Mouse (Mus musculus) heart, postnatal 4 days (tissue): ENCODE data around the gene Fdxacb1. TPM values are rescaled to one million over a fixed set of nuclear protein-coding genes. Genes with fewer than 3 reads are reported as not detected.

Experiments used
- DNase-seq: peaks from one replicate; pipeline ENCODE4 v3.0.0; 2021
- total RNA-seq, 2 experiments: library from RNA; stranded (reverse); gene quantifications; 2 replicates each; pipeline ENCODE4 v1.2.3; 2021

Fdxacb1 gene
- total RNA-seq, 2 experiments from 2014 or later = 6.0 to 7.1 TPM

GRCm38 (mm10) chr9:50750706-50751105 is 17.3 kb upstream of the Fdxacb1 start:
- peak; percentile 38 for DNase-seq

DNA sequence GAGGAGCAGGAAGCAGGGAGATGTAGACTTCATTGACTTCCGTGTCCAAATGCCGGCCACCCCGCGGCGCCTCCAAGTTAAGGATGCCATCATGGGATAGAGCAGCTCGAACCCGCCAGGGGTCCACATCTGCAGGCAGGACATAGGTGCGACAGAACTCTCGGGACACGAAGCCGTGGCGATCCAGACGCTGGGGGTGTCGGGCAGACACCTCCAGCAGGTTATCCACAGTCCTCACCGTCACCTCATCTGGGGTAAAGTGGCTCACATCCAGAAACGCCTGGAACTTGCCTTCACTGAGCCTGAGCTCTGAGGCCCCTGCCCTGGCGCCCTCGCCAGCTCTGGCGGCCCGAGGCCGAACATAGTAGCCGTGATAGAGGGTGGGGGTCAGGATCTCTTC is 16.7 kb upstream of the Fdxacb1 start, which contains the start of gene Cryab:
Gene Cryab, plus strand, starts transcription at position 3 of the 400 bp plus-strand sequence.
- peak; percentile 35 for DNase-seq

DNA sequence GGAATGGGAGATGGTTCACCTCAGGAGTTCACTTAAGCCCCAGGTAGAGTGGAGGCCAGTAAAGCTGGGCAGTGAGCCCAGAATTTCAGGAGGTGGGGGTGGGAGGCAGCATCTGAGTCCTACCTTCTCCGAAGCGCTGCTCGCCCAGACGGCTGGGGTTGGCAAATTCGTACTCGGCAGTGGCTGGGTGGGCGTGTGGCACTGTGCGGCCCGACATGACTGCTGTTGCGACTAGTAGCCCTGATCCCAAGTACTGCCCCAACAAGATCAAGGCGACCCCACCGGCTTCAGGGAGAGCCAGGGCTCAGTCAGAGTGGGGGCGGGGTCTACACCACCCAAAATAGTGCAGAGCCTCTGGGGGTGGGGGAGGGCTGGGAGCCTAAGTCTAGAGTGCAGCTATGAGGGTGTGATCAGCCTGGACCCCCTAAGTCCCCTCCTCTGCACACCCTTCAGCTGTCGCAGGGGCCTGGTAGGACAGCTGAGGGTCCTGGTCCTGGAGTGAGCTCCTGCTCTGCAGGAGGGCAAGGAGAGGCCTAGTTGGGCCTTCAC is 15.9 kb upstream of the Fdxacb1 start, which contains the start of gene Hspb2:
Gene Hspb2, minus strand, starts transcription at position 301 of the 549 bp plus-strand sequence.
- peak; percentile 80 for DNase-seq

- peak; percentile 93 for DNase-seq
Observed at GRCm38 (mm10) chr9:50752784-50753615, 15.0 kb upstream of the Fdxacb1 start.

DNA sequence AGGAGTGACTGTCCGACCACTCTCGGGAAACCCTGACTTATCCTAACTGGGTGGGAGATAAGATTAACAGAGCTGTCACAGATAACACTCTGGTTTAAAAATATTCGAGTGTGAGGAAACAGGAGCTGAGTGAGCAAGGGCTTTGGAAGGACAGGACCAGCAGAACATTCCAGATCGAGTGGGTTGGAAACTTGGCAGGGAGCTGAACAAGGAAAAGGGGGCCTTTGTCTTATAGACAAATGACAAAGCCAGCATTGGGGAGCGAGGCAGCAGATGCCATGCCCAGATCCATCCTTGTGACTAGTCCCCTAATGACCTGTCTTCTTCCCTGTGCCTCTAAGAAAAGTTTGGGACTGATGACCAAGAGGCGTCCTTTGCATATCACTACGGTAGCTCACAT is 14.1 kb upstream of the Fdxacb1 start:
- peak; percentile 33 for DNase-seq

- DNase-seq = no peak
Observed at GRCm38 (mm10) chr9:50756711-50757110, 11.3 kb upstream of the Fdxacb1 start.

DNA sequence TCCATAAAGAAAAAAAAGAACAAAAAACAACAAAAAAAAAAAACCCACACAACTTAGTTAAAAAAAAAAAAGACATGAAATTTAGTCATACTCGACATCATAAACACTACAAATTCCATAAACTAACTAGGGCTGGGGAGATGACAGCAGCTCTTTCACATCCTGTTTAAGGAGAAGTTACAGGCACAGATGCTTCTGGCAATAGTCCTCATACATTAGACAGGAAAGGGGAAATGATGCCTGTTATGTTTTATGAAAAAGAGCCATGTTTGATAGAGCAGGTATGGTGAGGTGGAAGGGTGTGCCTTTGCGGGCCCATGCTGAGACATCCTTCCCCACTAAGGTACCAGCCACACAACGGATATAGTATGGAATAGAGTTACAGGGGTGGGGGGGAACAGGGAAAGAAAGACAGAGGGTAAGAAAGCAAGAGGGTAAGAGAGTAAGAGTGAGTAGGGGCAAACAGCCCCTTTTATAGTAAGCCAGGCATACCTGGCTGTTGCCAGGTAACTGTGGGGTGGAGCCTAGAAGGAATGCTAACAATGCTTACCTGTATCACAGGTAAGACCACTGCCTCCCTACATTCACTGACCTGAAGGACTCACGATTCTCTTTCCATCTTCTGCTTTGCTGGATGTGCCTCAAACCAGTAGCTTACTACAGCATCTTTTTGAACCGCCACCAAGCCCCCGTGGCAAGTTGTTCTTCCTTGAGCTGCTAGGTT is 6.4 kb upstream of the Fdxacb1 start:
- no peak for DNase-seq

DNA sequence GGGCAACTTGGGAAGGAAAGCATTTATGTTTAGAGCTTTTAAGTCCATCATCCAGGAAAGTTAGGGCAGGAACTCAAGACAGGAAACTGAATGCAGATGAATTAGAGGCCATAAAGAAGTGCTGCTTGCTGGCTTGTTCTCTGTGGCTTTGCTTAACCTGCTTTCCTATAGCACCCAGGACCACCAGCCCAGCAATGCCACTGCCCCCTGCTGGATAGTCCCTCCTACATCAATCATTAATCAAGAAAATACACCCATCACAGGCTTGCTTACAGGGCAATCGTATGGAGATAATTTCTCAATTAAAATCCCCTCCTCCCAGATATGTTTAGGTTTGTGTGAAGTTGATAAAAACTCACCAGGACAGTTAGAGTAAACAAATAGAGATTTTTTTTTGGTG is 4.7 kb upstream of the Fdxacb1 start:
- peak; percentile 63 for DNase-seq

DNA sequence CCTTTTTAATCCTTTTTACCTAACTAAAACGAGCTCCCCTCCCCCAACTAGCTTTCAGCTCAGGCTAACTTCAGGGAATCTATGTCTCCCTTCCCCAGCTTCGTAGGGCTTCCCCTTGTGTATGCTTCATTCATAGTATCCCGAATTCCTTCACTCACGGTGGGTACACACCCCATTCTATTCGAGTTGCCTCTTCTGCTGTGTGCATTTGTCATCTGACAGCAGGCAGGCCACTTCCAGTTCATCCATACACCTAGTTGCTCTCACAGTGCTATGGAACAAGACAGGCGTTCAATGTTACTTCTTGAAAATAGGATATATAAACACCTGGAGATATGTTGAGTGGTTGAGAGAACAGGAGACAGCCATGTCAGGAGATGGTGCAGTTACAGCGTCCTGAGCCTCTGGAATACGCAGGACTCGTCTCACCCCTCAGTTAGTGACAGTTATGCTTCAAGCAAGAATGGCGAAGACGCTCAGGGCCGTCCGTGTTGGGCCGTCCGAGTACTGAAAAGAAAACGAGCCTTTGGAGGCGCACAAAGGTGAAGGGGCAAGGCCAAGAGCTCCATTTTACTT is 417 bp upstream of the Fdxacb1 start:
- DNase-seq = no peak

GRCm38 (mm10) chr9:50770011-50770410 is 2.0 kb downstream of the Fdxacb1 start:
- DNase-seq = peak; percentile 26

GRCm38 (mm10) chr9:50774026-50774462 is 6.0 kb downstream of the Fdxacb1 start:
- DNase-seq = no peak

GRCm38 (mm10) chr9:50774991-50775612 is 7.1 kb downstream of the Fdxacb1 start, which contains the start of the genes Alg9 and 1110032A03Rik:
TSS of gene Alg9 (plus strand) at chr9:50775019.
TSS of gene 1110032A03Rik (minus strand) at chr9:50775520.
- peak; percentile 93 for DNase-seq

GRCm38 (mm10) chr9:50775662-50776126 is 7.7 kb downstream of the Fdxacb1 start:
- DNase-seq = peak; percentile 21

DNA sequence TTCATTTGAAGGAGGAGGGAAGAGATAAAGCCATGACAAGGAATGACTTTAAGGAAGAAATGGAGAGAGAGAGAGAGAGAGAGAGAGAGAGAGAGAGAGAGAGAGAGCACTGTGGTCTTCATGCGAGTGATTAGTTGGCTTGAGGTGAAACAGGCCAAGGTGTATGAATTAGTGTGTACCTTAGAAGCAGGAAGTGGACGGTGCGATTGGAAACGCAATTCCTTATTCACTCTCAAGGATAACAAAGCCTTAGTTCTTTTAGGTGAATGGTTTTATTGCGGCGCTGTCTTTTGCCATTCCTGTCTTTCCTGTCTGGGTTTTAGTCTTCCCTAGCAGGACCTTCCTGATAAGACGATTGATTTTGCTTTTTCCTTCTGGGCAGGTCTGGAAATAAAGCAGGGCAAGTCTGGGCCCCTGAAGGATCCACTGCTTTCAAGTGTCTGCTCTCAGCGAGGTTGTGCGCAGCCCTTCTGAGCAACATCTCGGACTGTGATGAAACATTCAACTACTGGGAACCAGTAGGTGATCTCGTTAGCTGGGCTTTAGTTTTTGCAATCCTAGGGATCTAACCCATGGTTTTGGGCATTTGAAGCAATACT is 8.2 kb downstream of the Fdxacb1 start:
- DNase-seq = no peak

- peak; percentile 42 for DNase-seq
Observed at GRCm38 (mm10) chr9:50782155-50782554, 14.1 kb downstream of the Fdxacb1 start.

DNA sequence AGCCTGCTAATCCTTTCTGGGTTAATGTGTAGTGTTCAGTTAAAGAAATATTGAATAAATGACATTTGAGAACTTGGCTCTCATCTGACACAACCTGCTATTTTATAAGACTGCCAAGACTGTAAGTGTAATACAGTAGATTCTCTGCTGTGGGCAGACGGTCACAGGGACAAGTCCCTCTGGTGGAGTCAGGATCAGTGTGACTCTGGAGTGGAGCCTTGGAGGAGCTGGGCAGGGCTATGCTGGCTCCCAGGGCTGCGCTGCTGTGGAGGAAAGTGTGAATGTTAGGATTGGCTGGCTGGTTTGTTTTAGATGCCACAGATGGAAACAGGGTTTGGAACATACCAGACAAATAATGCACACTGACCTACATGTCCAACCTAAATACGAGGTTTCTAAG is 27.2 kb downstream of the Fdxacb1 start:
- no peak for DNase-seq

DNA sequence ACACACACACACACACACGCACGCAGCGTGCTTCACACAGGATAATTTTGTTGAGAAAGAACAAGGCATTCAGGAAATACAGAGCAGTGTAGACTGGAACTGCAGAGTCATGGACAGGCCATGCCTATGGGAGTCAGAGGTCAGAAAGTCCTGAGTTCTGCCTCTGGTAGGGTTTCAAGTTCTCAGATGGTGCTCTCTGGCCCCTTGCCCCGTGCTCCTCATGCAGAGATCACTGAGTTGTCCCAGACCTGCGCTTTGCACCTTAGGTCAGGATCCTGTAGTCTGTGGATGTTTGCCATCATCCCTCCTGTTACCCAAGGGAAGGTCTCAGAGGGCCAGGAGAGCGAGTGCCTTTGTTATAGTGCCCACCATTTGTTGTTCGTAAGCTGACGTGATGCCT is 28.7 kb downstream of the Fdxacb1 start:
- DNase-seq = no peak

- DNase-seq = no peak
Observed at GRCm38 (mm10) chr9:50797641-50798040, 29.6 kb downstream of the Fdxacb1 start.

- DNase-seq = no peak
Observed at GRCm38 (mm10) chr9:50798368-50798767, 30.3 kb downstream of the Fdxacb1 start.

- DNase-seq = peak; percentile 56
Observed at GRCm38 (mm10) chr9:50800985-50801384, 32.9 kb downstream of the Fdxacb1 start.

DNA sequence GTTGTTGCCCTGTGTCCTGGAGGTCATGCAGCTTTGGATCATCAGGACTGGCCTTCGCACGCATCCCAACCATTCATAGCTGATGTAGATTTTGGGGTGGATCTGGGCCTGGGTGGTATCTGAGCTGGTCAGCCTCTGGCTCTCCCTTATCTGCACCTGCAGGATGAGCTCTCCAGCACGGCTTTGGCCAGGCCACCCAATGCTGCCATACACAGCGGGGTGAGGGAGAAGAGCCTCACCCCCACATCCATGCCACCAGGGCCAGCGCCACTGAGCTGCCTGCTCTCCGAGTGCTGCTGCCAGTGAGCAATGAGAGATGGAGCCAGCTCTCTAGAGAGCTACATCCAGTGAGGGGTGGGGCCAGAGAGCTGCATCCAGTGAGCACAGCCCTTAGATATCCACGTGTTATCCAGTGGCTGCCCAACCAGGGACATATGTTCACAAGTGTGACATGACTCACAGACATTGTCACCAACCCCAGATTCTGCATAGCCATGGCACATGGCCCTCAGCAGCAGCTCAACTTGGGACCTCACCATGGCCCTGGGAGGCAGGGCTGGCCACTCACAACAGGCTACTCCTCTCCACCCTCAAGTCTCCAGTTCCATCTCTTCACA is 35.1 kb downstream of the Fdxacb1 start:
- DNase-seq = no peak
